9 mouse cellular contexts compared by ENCODE assay signal in genomic region chr9:67758686-67759085, GRCm38 (mm10). TPM values are rescaled to one million over a fixed set of nuclear protein-coding genes. Genes with fewer than 3 reads are reported as not detected.
A peak's percentile ranks its signal among the peaks of the same experiment; 100 is the strongest.
DNase-seq lines count a peak whose midpoint lies in the region; ATAC-seq and TF ChIP-seq lines count a peak whose summit lies in the region.
"Had no signal": no experiment of that assay in that cellular context is flagged by ENCODE, and none has a peak within 500 bp of the region (broad histone marks: within the 10 kb centered on the region; RNA-seq: fewer than 3 reads in every experiment).

No protein-coding gene starts in this region.

- no peaks in the 10 kb centered on the region for H3K36me3 ChIP-seq in forebrain, embryonic 10.5 days (replicated peaks)
- H3K36me3 ChIP-seq in heart, postnatal 0 days (replicated peaks; ENCODE audit: control insufficient read depth, insufficient read depth, low read length): no peaks in the 10 kb centered on the region
- H3K36me3 ChIP-seq in lung, embryonic 14.5 days (ENCODE audit: insufficient read depth): no peaks in the 10 kb centered on the region

- H3K27ac ChIP-seq in forebrain, embryonic 10.5 days: no peak overlapping the region
- no peak overlapping the region for H3K27ac ChIP-seq in heart, postnatal 0 days (ENCODE audit: low read depth)
- no peak overlapping the region for H3K27ac ChIP-seq in lung, embryonic 14.5 days (ENCODE audit: low read depth)

- no peak for TF ChIP-seq EP300 in heart, postnatal 0 days (IDR thresholded peaks at IDR 0.05; ENCODE audit: low read depth)

- peaks cover 19% of the 10 kb centered on the region for H3K4me1 ChIP-seq in forebrain, embryonic 10.5 days
- no peaks in the 10 kb centered on the region for H3K4me1 ChIP-seq in heart, postnatal 0 days (ENCODE audit: control insufficient read depth, insufficient read depth)
- H3K4me1 ChIP-seq in lung, embryonic 14.5 days (ENCODE audit: insufficient read depth): no peaks in the 10 kb centered on the region

- peak; percentile 56 for ATAC-seq in heart, postnatal 0 days (ENCODE audit: insufficient read depth, low read depth)
- no peak for ATAC-seq in lung, embryonic 14.5 days (ENCODE audit: insufficient read depth)

- peak; percentile 90 for TF ChIP-seq CTCF in heart, postnatal 0 days (IDR thresholded peaks at IDR 0.05; ENCODE audit: low read depth)
- TF ChIP-seq CTCF in lung, embryonic 14.5 days (IDR thresholded peaks at IDR 0.05; ENCODE audit: low read depth): peak; percentile 91

- no peak overlapping the region for H3K9ac ChIP-seq in heart, postnatal 0 days (replicated peaks; ENCODE audit: low read depth, low read length)
- H3K9ac ChIP-seq in lung, embryonic 14.5 days: no peak overlapping the region

- WGBS in forebrain, embryonic 10.5 days: 4% methylated on average over 9 of the region's 9 CpGs
- WGBS in heart, postnatal 0 days: 2% methylated on average over 9 of the region's 9 CpGs
- WGBS in lung, embryonic 14.5 days: 7% methylated on average over 9 of the region's 9 CpGs

- H3K27me3 ChIP-seq in forebrain, embryonic 10.5 days (ENCODE audit: poor library complexity, severe bottlenecking): peaks cover 54% of the 10 kb centered on the region
- peaks cover 15% of the 10 kb centered on the region; the same call in 1 of the 2 replicates for H3K27me3 ChIP-seq in heart, postnatal 0 days (ENCODE audit: control insufficient read depth, insufficient read depth, low read length)
- peaks cover 24% of the 10 kb centered on the region for H3K27me3 ChIP-seq in lung, embryonic 14.5 days (ENCODE audit: insufficient read depth, low read length)

- H3K4me3 ChIP-seq in forebrain, embryonic 10.5 days: peak overlapping the region; percentile 68; the same call in 1 of the 2 replicates
- H3K4me3 ChIP-seq in heart, postnatal 0 days (ENCODE audit: low read depth, low read length): peak overlapping the region; percentile 61
- peak overlapping the region; percentile 61 for H3K4me3 ChIP-seq in lung, embryonic 14.5 days (ENCODE audit: low read depth, low read length)

- peaks cover 6% of the 10 kb centered on the region; the same call in 1 of the 2 replicates for H3K9me3 ChIP-seq in forebrain, embryonic 10.5 days
- H3K9me3 ChIP-seq in heart, postnatal 0 days (replicated peaks; ENCODE audit: control insufficient read depth, low read length): no peaks in the 10 kb centered on the region; the same call in 1 of the 2 replicates
- H3K9me3 ChIP-seq in lung, embryonic 14.5 days (ENCODE audit: low read depth, low read length): no peaks in the 10 kb centered on the region

- H3K4me2 ChIP-seq in heart, postnatal 0 days (ENCODE audit: low read depth, low read length): peak overlapping the region; percentile 95
- peak overlapping the region; percentile 93 for H3K4me2 ChIP-seq in lung, embryonic 14.5 days

- peak; percentile 7 for DNase-seq in NIH3T3 (ENCODE audit: low read depth)
- peak; percentile 16 for DNase-seq in c-Kit-positive CD71-positive TER-119-negative erythroid progenitor cells, embryonic 14.5 days (ENCODE audit: low read depth)
- DNase-seq in forebrain, embryonic 10.5 days (ENCODE audit: extremely low spot score, low spot score): peak; percentile 37
- peak; percentile 75 for DNase-seq in heart, postnatal 0 days (ENCODE audit: low spot score)
- DNase-seq in kidney, postnatal 10 days: peak; percentile 79
- peak; percentile 90 for DNase-seq in lung, embryonic 14.5 days
- DNase-seq in ovary, postnatal 36 days (ENCODE audit: low spot score): peak; percentile 31
- no peak for DNase-seq in T-cell, adult 2 months (ENCODE audit: low spot score)

RNA-seq across cellular contexts. Expression of gene C2cd4b, which starts 0.6 kb away (rescaled TPM):
- polyA plus RNA-seq in forebrain, embryonic 10.5 days (2016; fragmentation: Nextera tagmentation; extraction: Ambion mirVana): not detected in 2 replicates
- total RNA-seq in heart, postnatal 0 days (2014; rRNA removed; ENCODE audit: low replicate concordance): 4.1 and 15.8 TPM in 2 replicates
- polyA plus RNA-seq in heart, postnatal 0 days (2015; fragmentation: Nextera tagmentation; extraction: Ambion mirVana): 3.7 and 3.8 TPM in 2 replicates
- 1.1 and 1.7 TPM in 2 replicates for polyA plus RNA-seq in lung, embryonic 14.5 days (2014; fragmentation: Nextera tagmentation; extraction: Ambion mirVana)
- polyA plus RNA-seq: liver, embryonic 16.5 days had no signal
